In genomic region chr9:114562031-114562918, GRCm38 (mm10) we compare ENCODE assay signal across 8 mouse cellular contexts. TPM values are rescaled to one million over a fixed set of nuclear protein-coding genes. Genes with fewer than 3 reads are reported as not detected.
DNase-seq lines count a peak whose midpoint lies in the region; ATAC-seq and TF ChIP-seq lines count a peak whose summit lies in the region.

No protein-coding gene starts in this region.

- under 1% methylated on average over 71 of the region's 101 CpGs for WGBS in kidney, embryonic 15.5 days
- WGBS in kidney, adult 2 months = 2% methylated on average over 101 of the region's 101 CpGs
- under 1% methylated on average over 101 of the region's 101 CpGs for WGBS in embryonic facial prominence, embryonic 12.5 days
- WGBS in hindbrain, postnatal 0 days = 2% methylated on average over 70 of the region's 101 CpGs
- under 1% methylated on average over 90 of the region's 101 CpGs for WGBS in midbrain, embryonic 16.5 days

- peak overlapping the region; percentile 72 for H3K4me3 ChIP-seq in kidney, embryonic 15.5 days (replicated peaks)
- H3K4me3 ChIP-seq in kidney, adult 2 months (ENCODE audit: insufficient read depth, low read depth, low read length) = no peak overlapping the region; the same call in 1 of the 2 replicates
- peak overlapping the region; percentile 59 for H3K4me3 ChIP-seq in embryonic facial prominence, embryonic 12.5 days
- H3K4me3 ChIP-seq in hindbrain, postnatal 0 days (ENCODE audit: low read length) = peak overlapping the region; percentile 48
- peak overlapping the region; percentile 60 for H3K4me3 ChIP-seq in midbrain, embryonic 16.5 days (ENCODE audit: low read depth, low read length)

- 0 out of 2 replicates have a peak, but pooled peaks have one; percentile 16 for ATAC-seq in kidney, embryonic 15.5 days (replicated peaks; ENCODE audit: low FRiP score)
- 0 out of 2 replicates have a peak, but pooled peaks have one; percentile 4 for ATAC-seq in embryonic facial prominence, embryonic 12.5 days (ENCODE audit: insufficient number of reproducible peaks, insufficient read depth, low FRiP score, low TSS enrichment)
- ATAC-seq in hindbrain, postnatal 0 days = no peak
- no peak for ATAC-seq in midbrain, embryonic 16.5 days

- peak overlapping the region; percentile 66 for H3K9ac ChIP-seq in kidney, embryonic 15.5 days
- peak overlapping the region; percentile 67 for H3K9ac ChIP-seq in embryonic facial prominence, embryonic 12.5 days
- no peak overlapping the region for H3K9ac ChIP-seq in hindbrain, postnatal 0 days (replicated peaks; ENCODE audit: low read length)
- no peak overlapping the region for H3K9ac ChIP-seq in midbrain, embryonic 16.5 days (ENCODE audit: low read depth, low read length)

- H3K27me3 ChIP-seq in kidney, embryonic 15.5 days = peaks cover 53% of the 10 kb centered on the region
- peaks cover 5% of the 10 kb centered on the region; the same call in 1 of the 2 replicates for H3K27me3 ChIP-seq in kidney, adult 2 months (replicated peaks; ENCODE audit: control insufficient read depth, insufficient read depth, low read length)
- H3K27me3 ChIP-seq in embryonic facial prominence, embryonic 12.5 days = peaks cover 18% of the 10 kb centered on the region
- peaks cover 65% of the 10 kb centered on the region for H3K27me3 ChIP-seq in hindbrain, postnatal 0 days (ENCODE audit: insufficient read depth, low read length)
- H3K27me3 ChIP-seq in midbrain, embryonic 16.5 days (ENCODE audit: control insufficient read depth, insufficient read depth, low read depth, low read length) = peaks cover 40% of the 10 kb centered on the region

- no peak for TF ChIP-seq POLR2A in kidney, adult 2 months (IDR thresholded peaks at IDR 0.05; ENCODE audit: low read depth, low read length)

- H3K36me3 ChIP-seq in kidney, embryonic 15.5 days = no peaks in the 10 kb centered on the region
- H3K36me3 ChIP-seq in kidney, adult 2 months (ENCODE audit: control insufficient read depth, insufficient read depth, low read length) = no peaks in the 10 kb centered on the region
- no peaks in the 10 kb centered on the region for H3K36me3 ChIP-seq in embryonic facial prominence, embryonic 12.5 days
- no peaks in the 10 kb centered on the region for H3K36me3 ChIP-seq in hindbrain, postnatal 0 days (ENCODE audit: insufficient read depth, low read length)
- no peaks in the 10 kb centered on the region for H3K36me3 ChIP-seq in midbrain, embryonic 16.5 days (ENCODE audit: control insufficient read depth, insufficient read depth, low read length)

- DNase-seq in kidney, adult 2 months = no peak
- no peak for DNase-seq in hindbrain, postnatal 0 days (ENCODE audit: low spot score)
- no peak for DNase-seq in layer of hippocampus, postnatal 14 days (ENCODE audit: low spot score in 2 of 2)
- DNase-seq in cerebellum, adult 9-11 months = no peak
- DNase-seq in lung, adult 18-20 months = no peak

- no peak for TF ChIP-seq CTCF in kidney, adult 2 months (conservative IDR thresholded peaks at IDR 0.05; ENCODE audit: insufficient read depth, insufficient read length, low read depth, low read length)
- no peak for TF ChIP-seq CTCF in hindbrain, postnatal 0 days (IDR thresholded peaks at IDR 0.05; ENCODE audit: low read depth)

- peak overlapping the region; percentile 97 for H3K4me2 ChIP-seq in kidney, embryonic 15.5 days
- peak overlapping the region; percentile 90 for H3K4me2 ChIP-seq in embryonic facial prominence, embryonic 12.5 days (replicated peaks)
- peak overlapping the region; percentile 70 for H3K4me2 ChIP-seq in hindbrain, postnatal 0 days (ENCODE audit: low read depth, low read length)
- peak overlapping the region; percentile 91 for H3K4me2 ChIP-seq in midbrain, embryonic 16.5 days (ENCODE audit: low read length)

- H3K4me1 ChIP-seq in kidney, embryonic 15.5 days = peaks cover 55% of the 10 kb centered on the region
- H3K4me1 ChIP-seq in kidney, adult 2 months (ENCODE audit: control insufficient read depth, insufficient read depth, low read length) = no peaks in the 10 kb centered on the region
- H3K4me1 ChIP-seq in embryonic facial prominence, embryonic 12.5 days = peaks cover 18% of the 10 kb centered on the region
- H3K4me1 ChIP-seq in hindbrain, postnatal 0 days (ENCODE audit: insufficient read depth, low read length) = no peaks in the 10 kb centered on the region; the same call in 1 of the 2 replicates
- H3K4me1 ChIP-seq in midbrain, embryonic 16.5 days (ENCODE audit: control insufficient read depth, insufficient read depth, low read length) = peaks cover 22% of the 10 kb centered on the region

- H3K9me3 ChIP-seq in kidney, embryonic 15.5 days (replicated peaks) = no peaks in the 10 kb centered on the region
- H3K9me3 ChIP-seq in embryonic facial prominence, embryonic 12.5 days = no peaks in the 10 kb centered on the region
- no peaks in the 10 kb centered on the region for H3K9me3 ChIP-seq in hindbrain, postnatal 0 days (ENCODE audit: low read length)
- H3K9me3 ChIP-seq in midbrain, embryonic 16.5 days (replicated peaks; ENCODE audit: control insufficient read depth, low read length, poor library complexity, severe bottlenecking) = no peaks in the 10 kb centered on the region

- H3K27ac ChIP-seq in kidney, embryonic 15.5 days = peak overlapping the region; percentile 87; the same call in 1 of the 2 replicates
- H3K27ac ChIP-seq in kidney, adult 2 months (ENCODE audit: insufficient read depth, low read depth, low read length) = no peak overlapping the region
- 0 out of 2 replicates have a peak overlapping the region, but pooled peaks have one; percentile 43 for H3K27ac ChIP-seq in embryonic facial prominence, embryonic 12.5 days
- no peak overlapping the region for H3K27ac ChIP-seq in hindbrain, postnatal 0 days
- no peak overlapping the region for H3K27ac ChIP-seq in midbrain, embryonic 16.5 days (ENCODE audit: low read length)

RNA-seq across cellular contexts. Expression of gene Trim71, which starts 1.9 kb away (rescaled TPM):
- 0.87 and 1.00 TPM in 2 replicates for polyA plus RNA-seq in kidney, embryonic 15.5 days (2015; fragmentation: Nextera tagmentation; extraction: Ambion mirVana)
- polyA plus RNA-seq in kidney, adult 2 months (2012; rRNA removed) = 0.01 and 0.05 TPM in 2 replicates
- polyA plus RNA-seq in embryonic facial prominence, embryonic 12.5 days (2016; fragmentation: Nextera tagmentation; extraction: Ambion mirVana) = 0.95 and 1.1 TPM in 2 replicates
- total RNA-seq in hindbrain, postnatal 0 days (2014; rRNA removed) = 0.10 and 0.25 TPM in 2 replicates
- polyA plus RNA-seq in hindbrain, postnatal 0 days (2015; fragmentation: Nextera tagmentation; extraction: Ambion mirVana) = 0.20 and 0.24 TPM in 2 replicates
- polyA plus RNA-seq in midbrain, embryonic 16.5 days (2015; fragmentation: Nextera tagmentation; extraction: Ambion mirVana) = 0.15 and 0.17 TPM in 2 replicates
- under 1 TPM; 0.50 to 0.69 TPM for total RNA-seq in layer of hippocampus, postnatal 14 days (2021)

RNA-seq across cellular contexts. Expression of gene C130032M10Rik, which starts 46.8 kb away (rescaled TPM):
- polyA plus RNA-seq in kidney, embryonic 15.5 days (2015; fragmentation: Nextera tagmentation; extraction: Ambion mirVana) = 0.58 and 0.62 TPM in 2 replicates
- polyA plus RNA-seq in kidney, adult 2 months (2012; rRNA removed) = not detected in 2 replicates
- 0.43 and 0.60 TPM in 2 replicates for polyA plus RNA-seq in embryonic facial prominence, embryonic 12.5 days (2016; fragmentation: Nextera tagmentation; extraction: Ambion mirVana)
- total RNA-seq in hindbrain, postnatal 0 days (2014; rRNA removed) = not detected in 2 replicates
- polyA plus RNA-seq in hindbrain, postnatal 0 days (2015; fragmentation: Nextera tagmentation; extraction: Ambion mirVana) = not detected in 2 replicates
- not detected in 2 replicates for polyA plus RNA-seq in midbrain, embryonic 16.5 days (2015; fragmentation: Nextera tagmentation; extraction: Ambion mirVana)
- total RNA-seq in layer of hippocampus, postnatal 14 days (2021) = not detected

RNA-seq across cellular contexts. Expression of gene Ccr4, which starts 57.6 kb away (rescaled TPM):
- polyA plus RNA-seq in kidney, embryonic 15.5 days (2015; fragmentation: Nextera tagmentation; extraction: Ambion mirVana) = 0.55 and 0.78 TPM in 2 replicates
- 0.20 and 0.53 TPM in 2 replicates for polyA plus RNA-seq in kidney, adult 2 months (2012; rRNA removed)
- polyA plus RNA-seq in embryonic facial prominence, embryonic 12.5 days (2016; fragmentation: Nextera tagmentation; extraction: Ambion mirVana) = not detected in 2 replicates
- not detected in 2 replicates for total RNA-seq in hindbrain, postnatal 0 days (2014; rRNA removed)
- not detected in 2 replicates for polyA plus RNA-seq in hindbrain, postnatal 0 days (2015; fragmentation: Nextera tagmentation; extraction: Ambion mirVana)
- not detected in 2 replicates for polyA plus RNA-seq in midbrain, embryonic 16.5 days (2015; fragmentation: Nextera tagmentation; extraction: Ambion mirVana)
- total RNA-seq in layer of hippocampus, postnatal 14 days (2021) = not detected

Comparison
In these comparisons a context has a peak if more than half of its experiments do, and no peak if none do; other contexts are left out.
1. H3K27ac ChIP-seq: peak in kidney, embryonic 15.5 days (single experiment) and embryonic facial prominence, embryonic 12.5 days (single experiment); none in kidney, adult 2 months (single experiment), hindbrain, postnatal 0 days (single experiment) and midbrain, embryonic 16.5 days (single experiment).
2. ATAC-seq: peak in kidney, embryonic 15.5 days (single experiment) and embryonic facial prominence, embryonic 12.5 days (single experiment); none in hindbrain, postnatal 0 days (single experiment) and midbrain, embryonic 16.5 days (single experiment).
3. H3K9ac ChIP-seq: peak in kidney, embryonic 15.5 days (single experiment) and embryonic facial prominence, embryonic 12.5 days (single experiment); none in hindbrain, postnatal 0 days (single experiment) and midbrain, embryonic 16.5 days (single experiment).
4. Peak in every context shown above with its lines, with median percentiles within 50 percentile points of each other: H3K4me2 ChIP-seq.